Mouse (Mus musculus) small intestine, adult 2 months (tissue): ENCODE measurements around the gene Car2.

Experiments
- CTCF ChIP-seq: fragments of 200-500 bp; IDR thresholded peaks from 2 replicates; pipeline ENCODE4 v1.5.1; 2012; ENCODE audit warnings: low read depth, mild to moderate bottlenecking, control low read depth, inconsistent platforms, low read length, moderate library complexity, mixed read lengths; ENCODE audit not compliant: insufficient replicate concordance, insufficient read length; ENCODE audit errors: extremely low read depth
- POLR2A ChIP-seq: fragments of 200-500 bp; IDR thresholded peaks from 2 replicates; pipeline ENCODE4 v1.6.1; 2012; ENCODE audit warnings: low read depth, mild to moderate bottlenecking, control low read depth, inconsistent platforms, low read length, moderate library complexity

GRCm38 (mm10) chr3:14888549-14888948 is 2.5 kb downstream of the Car2 start:
- TF ChIP-seq CTCF (no peak), POLR2A (no peak)
